Mouse (Mus musculus): ENCODE measurements around the gene Rab22a.

Rab22a gene

GRCm38 (mm10) chr2:173722251-173722857, 62.8 kb downstream of the Rab22a start:
- no peak for DNase-seq (ENCODE audit: low read depth)

- no peak for DNase-seq (ENCODE audit: low read depth)
Measured at GRCm38 (mm10) chr2:173724382-173724781, 64.8 kb downstream of the Rab22a start.

- no peak for DNase-seq (ENCODE audit: low read depth)
Measured at GRCm38 (mm10) chr2:173724940-173725807, 65.6 kb downstream of the Rab22a start.

DNA sequence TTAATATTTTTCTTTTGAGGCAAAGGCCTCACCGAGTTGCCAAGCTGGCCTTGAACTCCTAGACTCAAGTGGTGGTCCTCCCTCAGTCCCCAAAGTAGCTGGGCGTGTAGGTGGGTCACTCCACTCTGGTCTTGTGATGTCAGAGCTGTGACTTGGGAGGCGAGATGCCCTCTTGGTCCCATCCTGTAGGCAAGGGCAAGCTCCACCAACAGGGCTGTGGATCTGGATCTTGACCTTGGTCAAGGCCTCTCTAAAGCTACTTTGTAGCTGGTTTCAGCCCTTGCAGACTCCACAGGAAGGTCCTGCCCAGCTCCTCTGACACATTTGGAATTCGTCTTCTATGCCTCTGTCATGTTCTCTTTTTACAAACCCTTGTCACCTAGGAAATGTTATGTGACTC, 66.3 kb downstream of the Rab22a start:
- no peak for DNase-seq (ENCODE audit: low read depth)

DNA sequence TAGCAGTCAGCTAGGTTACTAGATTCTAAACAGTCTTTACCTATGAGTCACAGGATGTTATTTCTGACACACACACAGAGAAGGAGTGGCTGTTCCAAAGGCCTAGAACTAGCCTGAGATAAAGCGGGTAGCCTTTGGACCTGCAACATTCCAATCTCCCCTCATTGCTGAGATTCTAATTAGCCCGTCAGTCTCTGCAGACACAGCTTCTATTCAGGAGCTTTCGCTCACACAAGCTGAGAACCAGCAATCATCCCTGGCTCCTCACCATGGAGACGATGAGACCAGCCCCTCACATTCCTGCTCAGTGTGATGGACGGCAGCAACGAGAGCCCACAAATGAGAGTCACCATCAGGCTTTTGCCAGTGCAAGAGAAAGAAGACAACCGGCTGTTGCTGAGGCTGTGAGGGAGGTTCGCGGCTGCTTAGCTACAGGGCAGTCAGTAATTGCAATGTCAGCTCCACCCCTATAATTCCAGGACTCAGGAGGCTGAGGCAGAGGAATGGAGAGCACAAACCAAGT, 70.9 kb downstream of the Rab22a start:
- no peak for DNase-seq (ENCODE audit: low read depth)

- DNase-seq (ENCODE audit: low read depth), result no peak
Measured at GRCm38 (mm10) chr2:173734426-173734825, 74.9 kb downstream of the Rab22a start.

GRCm38 (mm10) chr2:173737222-173737989, 77.8 kb downstream of the Rab22a start, which contains the start of gene Vapb:
Gene Vapb (plus strand): TSS chr2:173737511.
- DNase-seq (ENCODE audit: low read depth), result peak; percentile 94

- no peak for DNase-seq (ENCODE audit: low read depth)
Measured at GRCm38 (mm10) chr2:173738232-173738631, 78.7 kb downstream of the Rab22a start.

DNA sequence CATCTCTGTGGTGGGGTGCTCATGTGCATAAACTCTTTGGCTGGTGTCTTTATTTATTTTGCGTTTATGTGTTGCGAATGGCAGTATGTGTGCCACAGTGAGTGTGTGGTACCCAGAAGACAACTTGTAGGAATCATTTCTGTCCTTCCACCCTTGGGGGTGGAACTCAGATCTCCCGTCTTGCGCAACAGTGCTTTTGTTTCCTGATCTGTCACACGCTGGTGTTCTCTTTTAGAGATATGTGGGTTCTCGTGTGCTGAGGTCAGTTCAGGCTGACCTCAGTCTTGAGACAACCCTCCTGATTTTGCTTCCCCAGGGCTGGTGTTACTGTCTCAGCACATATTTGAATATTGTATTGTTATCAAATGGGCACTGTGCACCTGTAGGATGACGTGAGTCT, 79.5 kb downstream of the Rab22a start:
- DNase-seq (ENCODE audit: low read depth), result no peak

DNA sequence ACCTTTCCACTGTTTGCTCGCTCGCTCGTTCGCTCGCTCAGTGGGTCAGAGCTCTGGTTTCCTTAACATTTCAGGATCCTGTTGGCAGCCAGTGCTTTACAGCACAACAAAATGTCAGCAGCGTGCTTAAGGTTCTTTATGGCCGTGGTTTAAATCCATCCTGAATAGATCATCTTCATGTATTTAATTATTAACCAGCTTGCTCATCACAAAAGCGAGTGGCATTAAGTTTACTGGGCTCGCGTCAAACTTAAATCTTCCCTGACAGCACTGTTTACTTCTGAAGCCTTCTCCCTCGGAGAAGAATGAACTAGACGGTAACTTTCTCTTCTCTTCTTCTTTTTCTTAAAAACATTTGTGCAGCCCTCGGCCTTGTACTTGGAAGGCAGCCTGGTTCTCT, 82.5 kb downstream of the Rab22a start:
- no peak for DNase-seq (ENCODE audit: low read depth)

DNA sequence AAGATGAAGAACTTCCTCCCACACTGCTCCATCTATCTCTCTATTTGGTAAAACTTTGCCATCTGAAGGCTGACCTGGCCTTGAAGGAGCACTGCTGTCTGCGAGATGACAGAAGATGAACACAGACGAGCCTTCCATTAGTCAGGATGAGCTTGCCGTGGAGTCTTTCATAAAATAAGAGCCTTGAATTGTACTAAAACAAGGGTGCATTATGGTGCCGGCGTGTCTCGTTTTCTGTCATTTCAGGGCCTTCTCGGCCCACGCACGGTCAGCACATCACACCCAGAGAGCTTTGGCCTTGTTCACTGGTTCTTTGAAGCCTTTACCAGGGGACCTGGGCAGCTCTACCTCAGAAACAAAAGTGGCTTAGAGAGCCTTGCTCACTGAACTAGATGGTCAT, 83.2 kb downstream of the Rab22a start:
- DNase-seq (ENCODE audit: low read depth), result no peak

GRCm38 (mm10) chr2:173744070-173744815, 84.7 kb downstream of the Rab22a start:
- DNase-seq (ENCODE audit: low read depth), result no peak

- DNase-seq (ENCODE audit: low read depth), result no peak
Measured at GRCm38 (mm10) chr2:173748961-173749659, 89.5 kb downstream of the Rab22a start.

DNA sequence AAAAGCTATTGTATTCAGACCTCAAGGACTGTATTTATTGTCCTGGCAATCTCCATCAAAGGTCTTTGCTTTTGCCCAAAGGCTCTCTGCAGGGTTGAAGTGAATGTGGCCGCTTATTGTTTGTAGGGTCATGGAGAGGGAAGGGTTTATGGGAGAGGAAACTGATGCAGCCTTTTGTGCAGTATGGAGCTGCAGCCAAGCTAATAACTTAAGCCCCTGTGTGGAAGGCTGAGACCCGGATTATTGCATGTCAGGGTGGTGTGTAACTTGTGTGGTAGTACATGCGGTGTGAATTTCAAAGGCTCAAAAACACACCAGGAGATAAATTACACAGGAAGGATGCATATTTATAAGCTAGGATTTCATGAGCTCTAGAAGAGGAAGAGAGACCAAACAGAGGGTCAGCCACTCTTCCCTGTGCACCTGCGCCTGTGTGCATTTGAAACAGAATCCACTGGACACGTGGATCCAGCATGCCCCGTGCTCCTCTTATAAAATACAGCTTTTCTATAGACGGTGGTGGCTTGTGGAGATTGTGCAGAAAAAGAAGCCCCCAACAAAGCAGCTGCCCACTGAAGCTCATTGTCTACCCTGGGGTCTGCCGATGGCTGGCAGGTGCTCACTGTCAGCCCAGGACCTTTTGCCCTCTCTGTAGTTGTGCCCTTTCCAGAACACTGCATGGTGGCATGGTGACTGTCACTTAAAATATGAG, 96.0 kb downstream of the Rab22a start:
- DNase-seq (ENCODE audit: low read depth), result no peak

Measured in c-Kit-positive CD71-negative TER-119-negative erythroid progenitor cells, embryonic 14.5 days (primary cell).